Mouse (Mus musculus) liver, embryonic 12.5 days (tissue): ENCODE results near the gene Unc79. TPM values are rescaled to one million over a fixed set of nuclear protein-coding genes. Genes with fewer than 3 reads are reported as not detected.

Experiments used
- ATAC-seq: fragments of 200-750 bp; cut with Nextera tagmentation; 2 replicates; pipeline ENCODE4 v1.8.0; 2017; ENCODE audit warnings: moderate number of reproducible peaks, mild to moderate bottlenecking, moderate library complexity
- H3K27ac ChIP-seq: fragments of 300-500 bp; sonication (generic); 2 replicates; pipeline ENCODE4 v1.5.1; 2016; ENCODE audit warnings: mild to moderate bottlenecking
- H3K27me3 ChIP-seq: fragments of 300-500 bp; sonication (generic); replicated peaks from 2 replicates; pipeline ENCODE4 v1.6.1; 2016; ENCODE audit warnings: mild to moderate bottlenecking, moderate library complexity
- H3K36me3 ChIP-seq: fragments of 300-500 bp; sonication (generic); 2 replicates; pipeline ENCODE4 v1.6.1; 2016; ENCODE audit warnings: mild to moderate bottlenecking, moderate library complexity
- H3K4me1 ChIP-seq: fragments of 300-500 bp; sonication (generic); 2 replicates; pipeline ENCODE4 v1.6.1; 2016
- H3K4me2 ChIP-seq: fragments of 300-500 bp; sonication (generic); 2 replicates; pipeline ENCODE4 v1.6.1; 2016; ENCODE audit warnings: mild to moderate bottlenecking, moderate library complexity
- H3K4me3 ChIP-seq: fragments of 300-500 bp; sonication (generic); 2 replicates; pipeline ENCODE4 v1.5.1; 2016; ENCODE audit warnings: mild to moderate bottlenecking, moderate library complexity
- H3K9ac ChIP-seq: fragments of 300-500 bp; sonication (generic); 2 replicates; pipeline ENCODE4 v1.6.1; 2016; ENCODE audit warnings: mild to moderate bottlenecking, moderate library complexity
- H3K9me3 ChIP-seq: fragments of 300-500 bp; sonication (generic); replicated peaks from 2 replicates; pipeline ENCODE4 v1.6.1; 2016; ENCODE audit warnings: mild to moderate bottlenecking, moderate library complexity
- WGBS: fragments of 180-500 bp; shearing (Covaris S2); methylation state at CpG from one replicate; pipeline ENCODE4 v1.1.7; 2016; ENCODE audit not compliant: insufficient replicate concordance; 5-methylcytosine and 5-hydroxymethylcytosine counted together
- polyA plus RNA-seq: library from polyadenylated mRNA; unstranded; fragments of >200 nt; fragmentation: Nextera tagmentation; extraction: Ambion mirVana; gene quantifications from 2 replicates; pipeline ENCODE4 v1.2.1, GENCODE M21; 2016

Gene Unc79
- polyA plus RNA-seq, 1 experiment from 2014 or later, result 0.04 TPM

GRCm38 (mm10) chr12:102961066-102961465 lies 12.4 kb downstream of the Unc79 start:
- Histone ChIP-seq H3K27ac (no peak overlapping the region), H3K9ac (no peak overlapping the region), H3K36me3 (no peaks in the 10 kb centered on the region), H3K4me1 (no peaks in the 10 kb centered on the region), H3K4me3 (no peak overlapping the region), H3K9me3 (no peaks in the 10 kb centered on the region), H3K4me2 (no peak overlapping the region), H3K27me3 (no peaks in the 10 kb centered on the region)
- ATAC-seq, result no peak
- 43% methylated on average over 3 of the region's 3 CpGs for WGBS

GRCm38 (mm10) chr12:102964486-102964885 lies 15.8 kb downstream of the Unc79 start:
- H3K4me1 ChIP-seq, result no peaks in the 10 kb centered on the region
- H3K27me3 ChIP-seq, result no peaks in the 10 kb centered on the region
- no peak overlapping the region for H3K4me2 ChIP-seq
- H3K36me3 ChIP-seq, result no peaks in the 10 kb centered on the region
- H3K27ac ChIP-seq, result no peak overlapping the region
- no peak overlapping the region for H3K4me3 ChIP-seq
- no peaks in the 10 kb centered on the region for H3K9me3 ChIP-seq
- no peak for ATAC-seq
- no peak overlapping the region for H3K9ac ChIP-seq
- 83% methylated on average over 3 of the region's 3 CpGs for WGBS

GRCm38 (mm10) chr12:102980584-102980983 lies 31.9 kb downstream of the Unc79 start:
- 43% methylated on average over 4 of the region's 4 CpGs for WGBS
- H3K4me3 ChIP-seq, result no peak overlapping the region
- no peaks in the 10 kb centered on the region for H3K36me3 ChIP-seq
- no peak overlapping the region for H3K9ac ChIP-seq
- H3K4me1 ChIP-seq, result no peaks in the 10 kb centered on the region
- no peaks in the 10 kb centered on the region for H3K9me3 ChIP-seq
- H3K4me2 ChIP-seq, result no peak overlapping the region
- no peak overlapping the region for H3K27ac ChIP-seq
- ATAC-seq, result no peak
- H3K27me3 ChIP-seq, result no peaks in the 10 kb centered on the region

GRCm38 (mm10) chr12:102981543-102981942 lies 32.9 kb downstream of the Unc79 start:
- H3K4me3 ChIP-seq, result no peak overlapping the region
- H3K27me3 ChIP-seq, result no peaks in the 10 kb centered on the region
- no peak for ATAC-seq
- H3K27ac ChIP-seq, result no peak overlapping the region
- no peaks in the 10 kb centered on the region for H3K9me3 ChIP-seq
- H3K36me3 ChIP-seq, result no peaks in the 10 kb centered on the region
- no peak overlapping the region for H3K9ac ChIP-seq
- H3K4me1 ChIP-seq, result no peaks in the 10 kb centered on the region
- no peak overlapping the region for H3K4me2 ChIP-seq
- WGBS, result 82% methylated on average over 3 of the region's 3 CpGs

GRCm38 (mm10) chr12:102985401-102985800 lies 36.7 kb downstream of the Unc79 start:
- no peaks in the 10 kb centered on the region for H3K27me3 ChIP-seq
- ATAC-seq, result no peak
- no peak overlapping the region for H3K9ac ChIP-seq
- no peak overlapping the region for H3K4me3 ChIP-seq
- H3K4me1 ChIP-seq, result no peaks in the 10 kb centered on the region
- H3K36me3 ChIP-seq, result no peaks in the 10 kb centered on the region
- H3K4me2 ChIP-seq, result no peak overlapping the region
- no peaks in the 10 kb centered on the region for H3K9me3 ChIP-seq
- H3K27ac ChIP-seq, result no peak overlapping the region

GRCm38 (mm10) chr12:102987736-102988135 lies 39.1 kb downstream of the Unc79 start:
- Histone ChIP-seq H3K9me3 (no peaks in the 10 kb centered on the region), H3K27ac (no peak overlapping the region), H3K4me2 (no peak overlapping the region), H3K36me3 (no peaks in the 10 kb centered on the region), H3K9ac (no peak overlapping the region), H3K4me1 (no peaks in the 10 kb centered on the region), H3K4me3 (no peak overlapping the region), H3K27me3 (no peaks in the 10 kb centered on the region)
- 52% methylated on average over 6 of the region's 6 CpGs for WGBS
- no peak for ATAC-seq

- ATAC-seq, result no peak
- Histone ChIP-seq H3K27ac (no peak overlapping the region), H3K27me3 (no peaks in the 10 kb centered on the region), H3K36me3 (no peaks in the 10 kb centered on the region), H3K4me2 (no peak overlapping the region), H3K9ac (no peak overlapping the region), H3K4me3 (no peak overlapping the region), H3K9me3 (no peaks in the 10 kb centered on the region), H3K4me1 (no peaks in the 10 kb centered on the region)
- 58% methylated on average over 4 of the region's 4 CpGs for WGBS
These were observed 59.8 kb downstream of the Unc79 start for GRCm38 (mm10) chr12:103008491-103008890.

GRCm38 (mm10) chr12:103018161-103018560 lies 69.5 kb downstream of the Unc79 start:
- Histone ChIP-seq H3K27me3 (no peaks in the 10 kb centered on the region), H3K36me3 (no peaks in the 10 kb centered on the region), H3K4me1 (no peaks in the 10 kb centered on the region), H3K9me3 (no peaks in the 10 kb centered on the region), H3K4me2 (no peak overlapping the region), H3K9ac (no peak overlapping the region), H3K4me3 (no peak overlapping the region), H3K27ac (no peak overlapping the region)
- 75% methylated on average over 12 of the region's 12 CpGs for WGBS
- no peak for ATAC-seq

- no peaks in the 10 kb centered on the region for H3K9me3 ChIP-seq
- peaks cover 3% of the 10 kb centered on the region; the same call in 1 of the 2 replicates for H3K4me1 ChIP-seq
- H3K4me2 ChIP-seq, result no peak overlapping the region
- no peak overlapping the region for H3K4me3 ChIP-seq
- no peaks in the 10 kb centered on the region for H3K36me3 ChIP-seq
- H3K27me3 ChIP-seq, result no peaks in the 10 kb centered on the region
- H3K27ac ChIP-seq, result no peak overlapping the region
- no peak overlapping the region for H3K9ac ChIP-seq
- WGBS, result 14% methylated on average over 5 of the region's 5 CpGs
- ATAC-seq, result no peak
These were observed 88.0 kb downstream of the Unc79 start for GRCm38 (mm10) chr12:103036692-103037091.

GRCm38 (mm10) chr12:103039332-103039731 lies 90.7 kb downstream of the Unc79 start:
- no peak for ATAC-seq
- Histone ChIP-seq H3K4me2 (no peak overlapping the region), H3K9ac (no peak overlapping the region), H3K9me3 (0 out of 2 replicates have a peak, but pooled peaks cover 3% of the 10 kb centered on the region), H3K4me3 (no peak overlapping the region), H3K27ac (no peak overlapping the region), H3K36me3 (no peaks in the 10 kb centered on the region), H3K27me3 (no peaks in the 10 kb centered on the region), H3K4me1 (peaks cover 3% of the 10 kb centered on the region; the same call in 1 of the 2 replicates)
- 76% methylated on average over 10 of the region's 10 CpGs for WGBS

- no peak overlapping the region for H3K4me2 ChIP-seq
- no peak overlapping the region for H3K4me3 ChIP-seq
- H3K27me3 ChIP-seq, result no peaks in the 10 kb centered on the region
- H3K9me3 ChIP-seq, result 0 out of 2 replicates have a peak, but pooled peaks cover 3% of the 10 kb centered on the region
- no peak overlapping the region for H3K9ac ChIP-seq
- H3K4me1 ChIP-seq, result peaks cover 3% of the 10 kb centered on the region; the same call in 1 of the 2 replicates
- H3K27ac ChIP-seq, result no peak overlapping the region
- no peak for ATAC-seq
- no peaks in the 10 kb centered on the region for H3K36me3 ChIP-seq
- WGBS, result 48% methylated on average over 2 of the region's 2 CpGs
These were observed 91.5 kb downstream of the Unc79 start for GRCm38 (mm10) chr12:103040136-103040535.

- Histone ChIP-seq H3K9me3 (0 out of 2 replicates have a peak, but pooled peaks cover 3% of the 10 kb centered on the region), H3K27ac (no peak overlapping the region), H3K4me2 (no peak overlapping the region), H3K27me3 (no peaks in the 10 kb centered on the region), H3K4me3 (no peak overlapping the region), H3K4me1 (peaks cover 1% of the 10 kb centered on the region; the same call in 1 of the 2 replicates), H3K36me3 (no peaks in the 10 kb centered on the region), H3K9ac (no peak overlapping the region)
- no peak for ATAC-seq
- WGBS, result 68% methylated on average over 3 of the region's 3 CpGs
These were observed 92.7 kb downstream of the Unc79 start for GRCm38 (mm10) chr12:103041401-103041800.

- Histone ChIP-seq H3K27ac (no peak overlapping the region), H3K4me3 (no peak overlapping the region), H3K4me1 (no peaks in the 10 kb centered on the region), H3K9ac (no peak overlapping the region), H3K27me3 (no peaks in the 10 kb centered on the region), H3K36me3 (no peaks in the 10 kb centered on the region), H3K4me2 (no peak overlapping the region), H3K9me3 (0 out of 2 replicates have a peak, but pooled peaks cover 3% of the 10 kb centered on the region)
- ATAC-seq, result no peak
- WGBS, result 80% methylated on average over 5 of the region's 5 CpGs
These were observed 94.1 kb downstream of the Unc79 start for GRCm38 (mm10) chr12:103042711-103043110.
